8 mouse cellular contexts compared by ENCODE assay signal in the genomic region with DNA sequence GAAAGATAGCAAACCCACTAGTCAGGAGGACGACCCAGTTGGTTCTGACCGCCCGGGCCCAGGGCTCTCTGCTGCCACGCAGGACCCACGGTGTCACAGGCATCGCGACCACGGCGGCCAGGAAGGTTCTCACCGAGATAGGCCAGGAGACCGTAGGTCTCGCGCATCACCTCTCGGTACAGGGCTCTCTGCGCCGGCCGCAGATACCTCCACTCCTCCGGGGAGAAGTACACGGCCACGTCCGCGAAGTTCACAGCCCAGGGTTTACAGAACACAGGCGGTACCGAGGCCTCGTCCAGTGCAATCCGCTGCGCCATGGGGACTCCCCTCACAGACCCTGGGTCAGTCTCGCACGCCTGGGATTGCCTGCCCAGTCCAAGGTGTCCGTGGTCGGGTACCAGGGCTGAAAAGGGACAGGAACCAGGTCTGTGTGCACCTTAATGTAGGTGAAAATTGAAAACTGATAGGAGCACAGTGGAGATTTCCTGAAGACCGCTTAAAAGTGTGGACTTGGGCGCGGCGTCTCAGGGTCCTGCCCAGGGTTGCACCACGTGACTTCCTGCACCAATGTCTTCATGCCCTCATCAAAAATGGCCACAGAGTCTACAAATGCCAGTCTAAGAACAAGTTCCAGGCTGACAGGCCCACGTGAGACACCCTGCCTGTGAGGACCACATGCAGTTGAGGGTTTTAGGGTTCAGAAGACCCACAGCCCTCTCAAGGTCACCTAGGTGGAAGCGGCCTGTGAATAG. TPM values are rescaled to one million over a fixed set of nuclear protein-coding genes. Genes with fewer than 3 reads are reported as not detected.
DNase-seq lines count a peak whose midpoint lies in the region; ATAC-seq and TF ChIP-seq lines count a peak whose summit lies in the region.

A gene (minus strand): TSS at position 526 of the 752 bp plus-strand sequence.

- peak within 1 kb of the TSS; percentile 74 for H3K4me2 ChIP-seq in hindbrain, embryonic 11.5 days (replicated peaks; ENCODE audit: low read depth, low read length)
- H3K4me2 ChIP-seq in lung, postnatal 0 days (replicated peaks; ENCODE audit: low read depth, low read length): peak within 1 kb of the TSS; percentile 66

- peak; percentile 86 for ATAC-seq in hindbrain, embryonic 11.5 days (ENCODE audit: low FRiP score)
- peak; percentile 96 for ATAC-seq in lung, postnatal 0 days

- 0 out of 2 replicates have a peak within 1 kb of the TSS, but pooled peaks have one; percentile 24 for H3K27ac ChIP-seq in hindbrain, embryonic 11.5 days (ENCODE audit: low read depth, low read length)
- peak within 1 kb of the TSS; percentile 68 for H3K27ac ChIP-seq in lung, postnatal 0 days (ENCODE audit: low read length)

- H3K27me3 ChIP-seq in hindbrain, embryonic 11.5 days (ENCODE audit: control insufficient read depth, insufficient read depth, low read length): no peaks in the 10 kb centered on the region
- H3K27me3 ChIP-seq in lung, postnatal 0 days (replicated peaks; ENCODE audit: insufficient read depth, low read length): no peaks in the 10 kb centered on the region

- H3K36me3 ChIP-seq in hindbrain, embryonic 11.5 days (ENCODE audit: control insufficient read depth, insufficient read depth, low read length): no peaks in the 10 kb centered on the region
- no peaks in the 10 kb centered on the region for H3K36me3 ChIP-seq in lung, postnatal 0 days (ENCODE audit: insufficient read depth, low read length)

- WGBS in hindbrain, embryonic 11.5 days: 16% methylated on average over 38 of the region's 38 CpGs
- WGBS in lung, postnatal 0 days: 10% methylated on average over 37 of the region's 38 CpGs

- peak within 1 kb of the TSS; percentile 66 for H3K9ac ChIP-seq in hindbrain, embryonic 11.5 days (ENCODE audit: low read depth, low read length)
- peak within 1 kb of the TSS; percentile 64 for H3K9ac ChIP-seq in lung, postnatal 0 days (replicated peaks; ENCODE audit: low read depth)

- TF ChIP-seq EP300 in lung, postnatal 0 days (IDR thresholded peaks at IDR 0.05): 0 out of 2 replicates have a peak, but pooled peaks have one; percentile 16

- H3K4me3 ChIP-seq in hindbrain, embryonic 11.5 days (ENCODE audit: low read depth, low read length): peak within 1 kb of the TSS; percentile 49
- peak within 1 kb of the TSS; percentile 61 for H3K4me3 ChIP-seq in lung, postnatal 0 days (ENCODE audit: low read depth, low read length)

- no peaks in the 10 kb centered on the region for H3K4me1 ChIP-seq in hindbrain, embryonic 11.5 days (replicated peaks; ENCODE audit: control insufficient read depth, insufficient read depth, low read length)
- no peaks in the 10 kb centered on the region for H3K4me1 ChIP-seq in lung, postnatal 0 days (ENCODE audit: insufficient read depth, low read depth, low read length)

- peak; percentile 94 for DNase-seq in NIH3T3 (ENCODE audit: low read depth)
- peak; percentile 96 for DNase-seq in cerebellum, postnatal 10 days
- peak; percentile 89 to 97 for DNase-seq in frontal cortex, adult 2 months (ENCODE audit: extremely low spot score in 1 of 2, low spot score in 1 of 2)
- DNase-seq in hindbrain, embryonic 11.5 days (ENCODE audit: low spot score): peak; percentile 87
- DNase-seq in layer of hippocampus, postnatal 10 days (ENCODE audit: low spot score in 2 of 2): peak; percentile 87 to 91
- peak; percentile 95 for DNase-seq in lung, postnatal 0 days (ENCODE audit: low spot score)
- DNase-seq in ovary, postnatal 10 days (ENCODE audit: low spot score): peak; percentile 71
- peak; percentile 91 for DNase-seq in thymus, postnatal 0 days (ENCODE audit: low spot score)

- no peak for TF ChIP-seq CTCF in lung, postnatal 0 days (IDR thresholded peaks at IDR 0.05)

- H3K9me3 ChIP-seq in hindbrain, embryonic 11.5 days (ENCODE audit: control insufficient read depth, low read length): no peaks in the 10 kb centered on the region
- no peaks in the 10 kb centered on the region for H3K9me3 ChIP-seq in lung, postnatal 0 days (ENCODE audit: low read length)

RNA-seq across cellular contexts. Expression of the gene that starts here (rescaled TPM):
- polyA plus RNA-seq in frontal cortex, adult 2 months (2012; rRNA removed): 2.2 and 2.9 TPM in 2 replicates
- polyA plus RNA-seq in hindbrain, embryonic 11.5 days (2014; fragmentation: Nextera tagmentation; extraction: Ambion mirVana): 5.4 and 6.2 TPM in 2 replicates
- 1 to 10 TPM; 3.3 TPM for total RNA-seq in layer of hippocampus, postnatal 10 days (2021)
- 4.7 and 5.4 TPM in 2 replicates for polyA plus RNA-seq in lung, postnatal 0 days (2015; fragmentation: Nextera tagmentation; extraction: Ambion mirVana)
- polyA plus RNA-seq in thymus, postnatal 0 days (2015; fragmentation: Nextera tagmentation; extraction: Ambion mirVana): 4.8 and 6.0 TPM in 2 replicates

Comparison
In these comparisons a context has a peak if more than half of its experiments do, and no peak if none do; other contexts are left out.
1. Peak in every context shown above with its lines: DNase-seq, ATAC-seq, H3K4me3 ChIP-seq and H3K27ac ChIP-seq.